Mouse (Mus musculus): ENCODE measurements at regions not wholly inside any gene's neighbourhood (a gene's known extent, or its start where the extent isn't known, plus 50 kb on each side); places are given as distances from the start of the nearest gene placed in this dataset.

DNA sequence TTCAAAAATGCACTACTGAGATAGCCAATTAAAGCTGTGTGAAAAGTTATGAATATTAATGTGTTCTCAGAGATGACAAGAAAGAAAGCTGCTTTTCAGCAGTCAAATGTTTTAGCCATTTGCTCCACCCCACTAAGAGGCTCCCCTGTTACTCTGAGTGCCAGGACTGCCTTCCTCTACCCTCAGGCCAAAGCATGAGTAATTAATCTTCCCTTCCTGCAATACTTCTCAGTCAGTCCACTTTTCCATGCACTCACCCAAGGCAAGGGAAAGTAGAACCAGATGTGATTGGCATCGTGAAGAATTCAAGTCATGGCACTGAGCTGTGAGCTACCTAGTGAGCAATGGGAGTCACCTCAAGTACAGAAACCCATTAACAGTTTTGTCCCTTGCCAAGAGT lies 908.9 kb upstream of the Jmjd1c start:
- no peak for ATAC-seq
- CTCF ChIA-PET: interaction anchor here (1.7 kb wide), 1 partner anchor 89 kb away, joined by 3 read pairs; no protein-coding TSS in a partner anchor
- H3K27me3 ChIP-seq: no peaks in the 10 kb centered on the region

DNA sequence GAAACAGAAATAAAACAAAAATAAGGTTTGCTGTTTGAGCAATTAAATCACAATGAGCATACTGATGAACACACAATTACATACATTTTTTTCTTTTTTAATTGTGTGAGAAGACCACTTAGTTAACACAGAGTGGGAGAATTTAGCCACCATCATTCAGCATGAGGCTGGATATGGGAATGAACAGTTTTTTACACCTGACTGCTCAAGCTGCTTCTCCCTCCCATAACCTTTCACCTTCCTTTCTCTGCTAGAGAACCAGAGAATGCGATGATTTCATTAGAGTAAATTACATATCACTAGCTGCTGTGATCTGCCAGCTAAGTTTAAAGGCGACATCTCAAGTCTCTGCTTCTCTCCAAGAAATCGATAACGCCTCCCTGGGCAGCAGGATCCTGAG lies 894.8 kb upstream of the Jmjd1c start:
- ATAC-seq (no peak), DNase-seq (ENCODE audit: low read depth, low spot score) (no peak)
- CTCF ChIA-PET: interaction anchor here (1.9 kb wide), 1 partner anchor 10 kb away, joined by 4 read pairs; no protein-coding TSS in a partner anchor
- POLR2A ChIA-PET: no interaction called here
- in situ Hi-C loops (cut with MboI; ENCODE audit: low pct_unique_long_range_greater_than_20kb): no loop called here
- no peaks in the 10 kb centered on the region for H3K27me3 ChIP-seq
- no peak for TF ChIP-seq CTCF (IDR thresholded peaks at IDR 0.05)

More for the DNA sequence above, 908.9 kb upstream of the Jmjd1c start:
- no peak for DNase-seq (ENCODE audit: low read depth, low spot score)
- no peak for TF ChIP-seq CTCF (IDR thresholded peaks at IDR 0.05)
- POLR2A ChIA-PET: no interaction called here
- in situ Hi-C loops (cut with MboI; ENCODE audit: low pct_unique_long_range_greater_than_20kb): no loop called here

DNA sequence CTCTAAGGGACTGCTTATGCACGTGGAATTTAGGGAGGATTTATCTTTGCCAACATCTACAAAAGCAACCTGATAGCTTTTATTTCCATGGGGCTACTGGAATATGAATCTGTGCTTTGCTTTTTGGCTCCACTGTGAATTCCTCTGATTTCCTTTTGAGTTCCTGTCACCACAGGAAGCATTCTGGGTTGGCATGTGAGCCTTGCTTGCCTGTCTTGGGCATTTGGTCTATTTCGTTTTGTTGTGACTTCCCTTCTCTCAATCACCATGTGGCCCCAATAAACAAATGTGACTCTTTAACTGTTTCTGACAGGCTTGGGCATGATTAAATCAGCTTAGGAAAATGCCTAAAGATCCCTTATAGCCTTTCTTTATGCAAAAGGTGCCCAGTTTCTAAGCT lies 867.8 kb upstream of the Jmjd1c start:
- DNase-seq (ENCODE audit: low read depth, low spot score) (no peak), ATAC-seq (no peak)
- in situ Hi-C loops (cut with MboI; ENCODE audit: low pct_unique_long_range_greater_than_20kb): no loop called here
- ChIA-PET CTCF (no interaction called here), POLR2A (no interaction called here)
- peaks cover 7% of the 10 kb centered on the region for H3K27me3 ChIP-seq
- no peak for TF ChIP-seq CTCF (IDR thresholded peaks at IDR 0.05)

DNA sequence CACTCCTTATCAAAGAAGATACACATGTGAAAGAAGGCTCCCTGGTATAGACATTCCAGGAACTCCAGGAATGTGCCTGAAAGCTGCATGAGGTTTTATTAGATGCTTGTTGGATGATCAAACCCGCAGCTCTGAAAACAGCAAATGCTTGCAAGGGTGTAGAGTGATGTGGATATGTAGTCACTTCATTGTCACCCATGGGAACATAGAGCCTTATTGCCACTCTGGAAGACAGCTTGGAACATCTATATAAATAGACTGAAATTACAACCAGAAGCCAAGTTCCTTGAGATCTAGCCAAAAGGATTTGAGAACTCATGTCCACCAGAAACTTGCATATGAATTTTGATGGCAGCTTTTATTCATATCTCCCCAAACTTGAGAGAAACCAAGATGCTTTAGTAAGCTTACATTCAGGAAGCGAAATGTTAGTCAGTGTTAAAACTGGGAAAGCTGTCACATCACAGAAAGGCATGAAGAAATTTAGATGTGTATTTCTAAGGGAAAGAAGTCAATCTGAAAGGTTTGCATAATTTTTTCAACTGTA lies 861.5 kb upstream of the Jmjd1c start:
- ATAC-seq (no peak), DNase-seq (ENCODE audit: low read depth, low spot score) (no peak)
- no peak for TF ChIP-seq CTCF (IDR thresholded peaks at IDR 0.05)
- ChIA-PET CTCF (interaction anchor here (1.5 kb wide), 1 partner anchor 8 kb away, joined by 4 read pairs; no protein-coding TSS in a partner anchor), POLR2A (no interaction called here)
- in situ Hi-C loops (cut with MboI; ENCODE audit: low pct_unique_long_range_greater_than_20kb): no loop called here
- H3K27me3 ChIP-seq: peaks cover 7% of the 10 kb centered on the region

DNA sequence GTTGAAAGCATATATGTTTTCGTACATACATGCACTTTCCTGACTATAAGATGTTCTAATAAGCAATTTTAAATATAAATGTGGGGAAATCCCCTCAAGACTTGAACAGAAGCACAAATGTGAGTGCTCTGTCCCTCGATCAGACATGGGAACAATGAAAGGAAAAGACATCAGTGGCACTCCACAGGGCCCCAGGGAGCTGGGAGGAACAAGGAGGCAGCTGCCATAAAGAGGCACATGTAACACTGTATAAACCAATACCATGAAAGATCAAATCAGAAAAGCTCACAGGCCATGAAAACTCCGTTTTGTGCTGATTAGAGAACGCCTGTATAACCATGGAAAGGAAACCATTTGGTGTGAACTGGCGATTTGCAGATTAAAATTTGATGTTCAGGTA lies 839.5 kb upstream of the Jmjd1c start:
- CTCF ChIA-PET: no interaction called here
- POLR2A ChIA-PET: no interaction called here
- H3K27me3 ChIP-seq: no peaks in the 10 kb centered on the region
- no peak for TF ChIP-seq CTCF (IDR thresholded peaks at IDR 0.05)
- ATAC-seq (no peak), DNase-seq (ENCODE audit: low read depth, low spot score) (no peak)
- in situ Hi-C loops (cut with MboI; ENCODE audit: low pct_unique_long_range_greater_than_20kb): no loop called here

DNA sequence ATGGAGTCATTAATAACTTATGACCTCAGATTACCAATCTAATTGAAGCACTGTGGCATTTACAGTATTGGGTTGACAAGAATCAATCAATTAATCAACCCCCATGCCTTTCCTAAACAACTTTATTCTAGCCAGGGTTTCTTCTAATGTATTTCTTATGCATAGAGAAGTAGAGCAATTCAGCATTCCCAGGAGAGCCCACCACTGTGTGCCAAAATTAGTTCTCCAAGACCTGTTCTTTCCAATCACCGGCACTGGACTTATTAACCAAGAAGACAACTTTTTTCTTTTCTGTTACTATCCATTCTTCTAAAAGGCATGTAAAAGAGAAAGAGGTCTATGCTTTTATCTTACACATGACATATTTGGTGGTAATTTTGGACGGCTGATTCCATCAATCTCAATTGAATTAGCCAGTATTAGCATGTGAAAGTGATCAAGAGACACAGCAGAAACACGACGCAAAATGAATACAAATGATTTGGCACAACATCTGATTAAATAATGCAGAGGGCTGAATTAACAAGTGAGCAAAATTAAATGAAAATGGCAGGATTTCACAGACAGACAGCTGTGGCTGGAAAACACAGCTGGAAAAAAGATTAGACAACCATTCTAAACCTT lies 825.2 kb upstream of the Jmjd1c start:
- no peak for TF ChIP-seq CTCF (IDR thresholded peaks at IDR 0.05)
- ChIA-PET POLR2A (no interaction called here), CTCF (no interaction called here)
- DNase-seq (ENCODE audit: low read depth, low spot score) (no peak), ATAC-seq (no peak)
- in situ Hi-C loops (cut with MboI; ENCODE audit: low pct_unique_long_range_greater_than_20kb): no loop called here
- H3K27me3 ChIP-seq: no peaks in the 10 kb centered on the region

DNA sequence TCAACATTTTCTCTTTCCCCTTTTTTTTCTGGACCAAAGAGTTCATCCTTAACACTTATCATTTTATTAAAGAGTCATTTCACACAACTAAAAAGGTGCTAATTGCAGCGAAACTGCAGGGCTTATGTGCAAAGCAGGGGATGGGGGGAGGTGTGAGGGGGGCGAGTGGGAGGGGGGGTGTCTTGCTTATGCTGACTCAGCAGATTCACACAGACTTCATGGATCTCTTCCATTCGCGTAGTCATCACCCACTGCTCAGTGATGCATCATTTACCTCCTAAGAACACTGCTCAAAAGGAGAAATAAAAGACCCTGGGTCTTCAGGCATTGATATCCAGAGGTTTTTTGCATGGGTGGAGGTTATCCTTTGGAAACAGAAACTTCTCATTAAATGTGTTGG lies 800.3 kb upstream of the Jmjd1c start:
- ATAC-seq (no peak), DNase-seq (ENCODE audit: low read depth, low spot score) (no peak)
- H3K27me3 ChIP-seq: peaks cover 5% of the 10 kb centered on the region
- ChIA-PET CTCF (no interaction called here), POLR2A (no interaction called here)
- in situ Hi-C loops (cut with MboI; ENCODE audit: low pct_unique_long_range_greater_than_20kb): no loop called here
- no peak for TF ChIP-seq CTCF (IDR thresholded peaks at IDR 0.05)

DNA sequence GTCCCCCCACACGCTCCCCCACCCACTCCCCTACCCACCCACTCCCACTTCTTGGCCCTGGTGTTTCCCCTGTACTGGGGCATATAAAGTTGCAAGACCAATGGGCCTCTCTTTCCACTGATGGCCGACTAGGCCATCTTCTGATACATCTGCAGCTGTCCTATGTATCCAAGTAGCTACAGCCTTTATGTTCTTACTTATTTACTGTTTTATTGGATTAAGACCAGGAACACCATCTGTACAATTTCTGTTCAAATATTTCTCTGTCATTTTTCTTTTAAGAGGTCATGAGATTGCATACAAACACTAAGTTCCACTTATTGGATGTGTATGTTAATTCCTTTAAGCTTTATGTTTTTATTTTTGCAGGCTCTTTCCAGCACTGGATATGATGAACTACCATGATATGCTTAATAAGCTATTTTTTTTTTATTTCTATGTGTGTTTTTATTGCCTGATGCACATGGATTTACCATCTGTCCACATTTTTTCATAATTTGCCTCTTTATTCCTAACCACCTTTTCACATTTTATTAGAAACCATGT lies 792.6 kb upstream of the Jmjd1c start:
- TF ChIP-seq CTCF (IDR thresholded peaks at IDR 0.05): no peak
- CTCF ChIA-PET: no interaction called here
- peaks cover 12% of the 10 kb centered on the region for H3K27me3 ChIP-seq
- DNase-seq (ENCODE audit: low read depth, low spot score) (no peak), ATAC-seq (no peak)
- in situ Hi-C loops (cut with MboI; ENCODE audit: low pct_unique_long_range_greater_than_20kb): no loop called here
- POLR2A ChIA-PET: interaction anchor here (0.7 kb wide), 1 partner anchor 279 kb away, joined by 6 read pairs; no protein-coding TSS in a partner anchor

DNA sequence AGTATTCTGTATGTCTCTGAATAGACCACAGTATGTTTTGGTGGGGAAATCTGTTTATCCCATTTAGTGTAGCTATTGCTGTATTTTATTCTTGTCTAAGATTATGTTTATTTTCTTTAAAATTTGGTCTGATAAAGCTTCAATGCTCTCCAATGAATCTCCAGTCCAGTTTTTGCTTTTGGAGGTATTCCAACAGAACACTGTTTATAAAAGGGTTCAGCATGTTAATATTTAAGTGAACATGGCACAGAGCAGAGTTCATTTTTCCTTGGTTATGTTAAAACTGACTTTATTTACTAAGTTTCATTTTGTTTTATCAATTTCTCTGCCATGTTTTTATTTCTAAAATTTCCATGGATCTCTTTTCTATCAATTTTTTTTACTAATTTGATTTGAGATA lies 791.0 kb upstream of the Jmjd1c start:
- H3K27me3 ChIP-seq: peaks cover 12% of the 10 kb centered on the region
- ChIA-PET POLR2A (no interaction called here), CTCF (no interaction called here)
- DNase-seq (ENCODE audit: low read depth, low spot score) (no peak), ATAC-seq (no peak)
- in situ Hi-C loops (cut with MboI; ENCODE audit: low pct_unique_long_range_greater_than_20kb): no loop called here
- TF ChIP-seq CTCF (IDR thresholded peaks at IDR 0.05): no peak

DNA sequence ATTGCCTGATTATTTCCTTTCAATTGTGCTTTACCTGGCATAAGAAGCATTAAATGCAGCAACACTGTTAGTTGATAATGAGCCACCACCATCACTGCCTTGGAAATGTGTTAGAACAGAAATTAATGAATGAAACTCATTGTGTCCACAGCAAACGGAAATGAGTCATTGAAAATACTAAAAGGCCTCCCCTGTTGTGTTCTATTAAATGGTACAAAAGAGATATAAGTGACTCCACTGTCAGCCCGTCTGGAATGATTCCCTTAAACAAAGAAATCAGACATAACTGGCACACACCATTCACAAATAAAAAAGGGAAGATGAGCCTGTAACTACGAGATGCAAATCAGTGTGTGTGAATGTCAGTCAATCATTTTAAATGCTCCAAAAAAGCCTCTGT lies 764.8 kb upstream of the Jmjd1c start:
- ChIA-PET POLR2A (no interaction called here), CTCF (no interaction called here)
- no peak for TF ChIP-seq CTCF (IDR thresholded peaks at IDR 0.05)
- H3K27me3 ChIP-seq: no peaks in the 10 kb centered on the region
- DNase-seq (ENCODE audit: low read depth, low spot score): no peak
- in situ Hi-C loops (cut with MboI; ENCODE audit: low pct_unique_long_range_greater_than_20kb): no loop called here
- ATAC-seq: no peak

DNA sequence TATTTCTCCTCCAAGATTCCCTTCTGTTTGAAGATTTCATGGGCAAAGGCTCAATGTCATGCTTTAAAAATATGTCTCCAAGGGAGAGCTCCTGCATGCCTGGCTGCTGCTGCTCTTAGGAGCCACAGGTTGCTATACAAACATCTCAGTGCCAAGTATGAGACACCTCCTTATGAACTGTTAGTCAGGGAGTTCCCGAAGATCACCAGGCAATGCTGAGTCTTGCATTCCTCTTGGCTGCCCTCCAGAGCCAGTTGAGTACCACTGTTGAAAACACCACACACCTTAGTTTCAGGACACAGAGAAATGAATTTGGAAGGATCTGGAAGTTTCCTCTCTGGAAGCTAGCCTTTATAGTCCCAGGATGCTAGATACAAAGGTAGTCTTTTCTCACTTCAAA lies 757.9 kb upstream of the Jmjd1c start:
- CTCF ChIA-PET: no interaction called here
- no peaks in the 10 kb centered on the region for H3K27me3 ChIP-seq
- peak; percentile 8 for TF ChIP-seq CTCF (IDR thresholded peaks at IDR 0.05)
- POLR2A ChIA-PET: no interaction called here
- DNase-seq (ENCODE audit: low read depth, low spot score) (peak; percentile 31), ATAC-seq (peak; percentile 97)
- in situ Hi-C loops (cut with MboI; ENCODE audit: low pct_unique_long_range_greater_than_20kb): no loop called here
